Mouse (Mus musculus): ENCODE results near the gene Tmem51.

DNA sequence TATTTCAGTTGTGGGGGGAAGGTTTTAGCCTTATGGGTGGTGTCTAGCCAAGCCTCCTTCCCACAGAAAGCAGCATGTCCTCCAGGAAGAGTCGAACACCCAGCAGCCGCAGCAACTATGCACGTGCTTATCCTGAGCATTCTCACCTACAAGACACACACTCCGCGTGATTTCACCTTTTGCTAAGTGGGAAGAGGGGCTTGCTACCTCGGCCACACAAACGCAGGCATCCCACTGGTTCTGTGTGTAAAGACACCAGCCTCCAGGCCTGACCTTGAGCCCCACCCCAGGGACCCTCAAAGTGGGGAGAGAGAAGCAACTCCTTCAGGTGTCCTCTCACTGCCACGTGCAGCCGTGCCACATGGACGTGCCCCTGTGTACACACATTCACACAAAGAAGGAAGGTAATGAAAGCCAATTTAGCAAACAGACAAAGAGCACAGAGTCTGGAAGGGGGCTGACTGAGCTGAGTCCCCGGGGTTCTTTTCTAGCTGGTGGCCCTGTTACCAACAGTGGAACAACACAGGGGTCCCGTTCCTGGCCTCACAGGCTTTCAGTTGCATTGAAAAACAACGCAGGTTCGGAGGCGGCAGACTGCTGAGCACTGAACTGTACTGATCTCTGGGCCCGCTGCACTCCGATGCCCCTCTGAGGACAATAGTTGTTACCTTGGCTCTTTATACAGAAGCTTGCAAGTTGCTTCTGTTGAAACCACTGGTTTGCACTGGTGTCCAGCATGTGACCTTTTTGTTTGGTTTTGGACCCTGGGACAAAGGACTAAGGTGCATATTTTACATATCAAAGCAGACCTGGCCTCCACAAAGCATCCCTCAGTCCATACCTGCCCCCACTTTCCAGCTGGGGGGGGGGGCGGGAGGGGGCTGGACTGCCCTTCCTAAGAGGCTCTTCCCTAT lies 14.9 kb downstream of the Tmem51 start:
- TF ChIP-seq ZNF384 (IDR thresholded peaks at IDR 0.05; ENCODE audit: low read depth, low read length) (no peak), ZC3H11A (IDR thresholded peaks at IDR 0.05; ENCODE audit: borderline replicate concordance, low read depth, low read length) (no peak)
